Mouse (Mus musculus) natural killer cell, adult 2 months (primary cell): Measurements from ENCODE around the gene D10Jhu81e.
"Not testable (repeated sequence)": the region's sequence is repeated elsewhere in the genome, so short reads cannot be mapped to it uniquely, and the experiment has no call there.

Source experiments
- DNase-seq, 2 experiments: peaks; one replicate each; pipeline ENCODE4 v3.0.0; 2022; ENCODE audit warnings: low spot score in 2 of 2

D10Jhu81e gene

DNA sequence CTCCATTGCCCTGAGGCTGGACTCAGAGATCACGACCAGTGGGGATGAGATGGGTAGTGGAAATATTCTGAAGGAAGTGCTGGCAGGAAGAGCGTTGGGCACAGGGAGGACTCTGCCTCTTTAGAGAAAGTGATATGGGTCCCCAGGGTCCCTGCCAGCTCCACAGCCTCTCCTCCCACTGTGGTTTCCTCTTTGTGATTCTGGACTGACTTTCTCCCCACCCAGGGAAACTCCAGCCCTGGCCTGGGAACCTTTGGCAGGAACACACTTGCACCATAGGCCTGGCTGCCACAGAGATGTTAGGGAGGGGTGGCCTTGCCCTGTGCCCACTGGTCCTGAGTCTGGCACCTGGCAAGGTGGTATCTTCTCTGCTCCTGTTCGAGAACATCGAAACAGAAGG lies 39.6 kb downstream of the D10Jhu81e start:
- DNase-seq, result no peak

DNA sequence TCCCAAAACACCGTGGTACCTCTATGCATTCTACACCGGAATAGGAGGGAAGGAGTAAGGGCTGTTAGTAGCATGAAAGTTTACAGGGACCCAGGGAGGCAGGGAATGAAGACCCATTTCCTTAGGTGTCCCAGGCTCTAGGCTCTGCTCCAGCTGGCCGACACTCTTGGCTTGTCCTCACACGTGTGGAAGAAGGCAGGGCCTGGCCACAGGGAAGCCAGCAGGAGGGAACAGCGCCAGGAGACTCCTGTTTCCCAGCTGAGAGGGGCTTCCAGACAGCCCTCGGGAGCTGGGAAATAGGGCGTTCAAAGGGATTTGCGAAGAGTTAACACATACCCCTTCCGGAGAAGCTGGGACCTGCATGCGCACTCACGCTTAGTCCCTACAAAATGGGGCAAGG lies 40.2 kb downstream of the D10Jhu81e start:
- no peak for DNase-seq

DNA sequence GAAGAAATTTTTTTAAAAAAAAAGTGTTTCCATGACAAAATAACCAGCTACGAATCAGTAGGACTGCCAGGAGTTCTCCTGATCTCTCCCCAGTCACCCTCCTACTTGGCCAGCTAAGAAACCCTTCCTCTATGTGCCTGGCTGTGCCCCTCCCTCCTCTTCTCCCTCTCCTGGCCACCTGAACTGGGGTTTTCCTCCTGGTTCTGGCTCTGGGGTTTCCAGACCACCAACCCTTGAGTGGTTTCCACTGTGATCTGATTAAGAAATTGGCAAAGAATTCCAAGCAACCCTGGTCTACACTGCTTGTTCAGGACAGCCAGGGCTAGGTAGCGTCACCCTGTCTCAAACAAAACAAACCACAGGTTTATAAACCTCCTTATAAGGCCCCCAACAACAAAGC lies 40.9 kb downstream of the D10Jhu81e start:
- DNase-seq, result no peak

DNA sequence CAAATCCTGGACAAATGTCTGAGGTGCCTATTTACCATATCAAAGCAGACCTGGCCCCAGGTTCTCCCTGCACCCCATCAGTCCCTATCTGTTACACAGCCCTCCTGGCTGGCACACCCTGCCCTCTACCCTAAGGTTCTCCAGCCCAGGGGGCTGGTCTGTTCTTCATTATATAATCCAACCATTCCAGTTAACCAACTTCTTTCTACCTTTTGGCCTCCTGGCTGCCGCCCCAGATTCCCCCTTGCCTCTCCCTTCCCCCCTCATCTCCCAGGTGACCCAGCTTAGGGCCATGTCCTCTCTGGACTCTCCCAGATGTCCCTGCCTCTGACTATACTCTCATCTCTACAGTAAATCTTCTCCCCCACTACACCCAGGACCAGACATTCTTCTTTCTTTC lies 41.7 kb downstream of the D10Jhu81e start:
- DNase-seq, result no peak

DNA sequence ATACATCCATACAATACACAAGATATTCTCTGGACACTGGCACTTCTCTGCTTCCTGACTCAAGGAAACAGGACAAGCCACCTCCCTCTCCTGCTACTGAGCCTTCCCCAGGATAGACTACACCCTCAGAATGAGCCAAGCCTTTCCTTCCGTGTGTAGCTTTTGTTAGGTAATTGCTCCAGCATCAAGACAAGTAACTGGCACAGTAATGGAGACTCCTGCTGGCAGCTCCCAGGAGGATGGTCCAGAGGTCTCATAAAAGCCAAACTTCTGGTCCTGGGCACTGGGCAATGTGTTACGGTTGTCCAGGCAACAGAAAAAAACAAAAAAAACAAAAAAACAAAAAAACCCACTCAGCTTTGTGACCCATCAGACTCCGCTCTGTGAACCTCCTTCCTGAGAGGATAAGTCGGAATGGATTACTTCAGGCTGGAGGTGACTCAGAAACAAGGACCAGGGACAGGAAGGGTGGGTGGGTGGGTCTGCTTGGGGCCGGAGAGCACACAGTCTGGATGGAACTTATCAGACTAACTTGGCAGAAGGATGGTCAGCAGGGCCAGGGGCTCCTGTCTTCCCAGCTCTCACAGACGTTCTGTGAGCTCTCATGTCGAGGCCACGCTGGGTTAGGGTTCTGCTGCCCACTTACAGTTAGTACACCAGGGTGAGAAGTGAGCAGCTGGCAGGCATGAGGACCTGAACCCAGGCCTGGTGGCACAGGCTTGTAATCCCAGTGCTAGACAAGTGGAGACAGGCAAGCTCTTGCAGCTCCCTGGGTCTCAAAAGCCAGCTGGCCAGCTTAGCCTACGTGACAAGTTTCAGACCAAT lies 42.3 kb downstream of the D10Jhu81e start:
- no peak for DNase-seq

DNA sequence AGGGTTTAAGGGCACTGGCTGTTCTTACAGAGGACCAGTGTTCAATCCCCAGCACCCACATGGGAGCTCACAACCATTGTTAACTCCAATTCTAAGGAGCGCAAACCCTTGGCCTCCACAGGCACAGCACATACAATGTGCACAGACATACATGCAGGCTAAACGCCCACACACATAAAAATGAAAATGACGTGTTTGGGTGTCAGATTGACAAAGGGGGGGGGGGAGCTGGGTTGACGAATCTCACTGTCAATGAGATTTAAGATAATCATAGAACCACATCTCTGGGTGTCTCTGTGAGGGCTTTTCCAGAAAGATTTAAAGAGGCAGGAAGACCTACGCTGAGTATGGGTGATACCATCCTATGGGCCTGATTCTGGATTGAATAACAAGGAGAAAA lies 43.3 kb downstream of the D10Jhu81e start:
- DNase-seq, result no peak

DNA sequence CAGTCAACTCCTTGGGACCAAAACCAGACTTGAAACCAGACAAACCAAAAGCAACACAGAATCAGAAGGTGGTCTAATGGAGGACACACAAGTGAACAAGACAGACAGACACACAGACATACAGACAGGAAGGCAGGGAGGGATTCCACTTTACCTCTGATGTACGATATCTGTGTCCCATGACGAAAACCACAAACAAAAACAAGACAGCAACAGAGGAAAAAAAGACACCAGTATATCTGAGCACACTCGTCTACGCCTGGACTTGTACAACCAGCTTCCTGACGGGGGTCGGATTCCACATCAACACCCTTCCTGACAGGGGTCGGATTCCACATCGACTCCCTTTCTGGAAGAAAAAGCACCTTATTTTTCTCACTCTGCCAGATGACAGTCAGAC lies 44.5 kb downstream of the D10Jhu81e start:
- not testable (repeated sequence) for DNase-seq

DNA sequence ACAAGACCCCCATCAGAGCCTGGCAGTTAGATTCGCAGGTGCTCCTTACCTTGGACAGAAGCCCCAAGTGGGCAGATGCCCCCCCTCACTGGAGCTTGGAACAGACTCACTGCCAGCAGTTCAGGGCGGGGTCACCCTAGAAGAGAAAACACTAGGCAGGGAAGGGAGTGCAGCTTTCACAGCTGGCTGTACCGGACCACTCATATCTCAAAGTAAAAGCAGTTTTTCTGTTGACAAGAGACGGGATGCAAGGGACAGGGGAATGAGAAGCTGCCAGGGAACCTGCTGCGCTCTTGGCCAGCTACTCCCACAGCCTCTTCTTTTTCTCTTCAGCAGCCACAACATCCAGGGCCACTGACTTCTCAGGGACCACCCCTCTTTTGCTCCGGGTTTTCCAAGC lies 45.4 kb downstream of the D10Jhu81e start:
- DNase-seq, result not testable (repeated sequence)

DNA sequence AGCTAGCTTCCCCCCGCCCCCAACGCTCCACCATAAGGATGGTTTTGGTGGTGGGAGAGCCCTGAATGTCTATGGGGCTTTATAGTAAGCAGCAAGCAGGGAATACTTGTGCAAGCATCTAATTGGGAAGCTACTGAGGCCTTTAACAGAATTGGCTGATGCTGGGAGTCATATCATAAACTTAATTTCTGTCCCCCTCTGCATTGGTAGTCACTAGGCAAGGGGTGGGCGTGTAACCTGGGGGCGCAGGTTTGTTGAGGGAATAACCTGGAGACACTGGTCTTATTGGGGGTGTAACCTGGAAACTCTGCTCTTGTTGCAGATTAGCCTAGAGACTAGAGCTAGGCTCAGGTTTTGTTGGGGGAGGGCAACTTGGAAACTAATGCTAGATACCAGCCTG lies 50.2 kb downstream of the D10Jhu81e start:
- no peak for DNase-seq

DNA sequence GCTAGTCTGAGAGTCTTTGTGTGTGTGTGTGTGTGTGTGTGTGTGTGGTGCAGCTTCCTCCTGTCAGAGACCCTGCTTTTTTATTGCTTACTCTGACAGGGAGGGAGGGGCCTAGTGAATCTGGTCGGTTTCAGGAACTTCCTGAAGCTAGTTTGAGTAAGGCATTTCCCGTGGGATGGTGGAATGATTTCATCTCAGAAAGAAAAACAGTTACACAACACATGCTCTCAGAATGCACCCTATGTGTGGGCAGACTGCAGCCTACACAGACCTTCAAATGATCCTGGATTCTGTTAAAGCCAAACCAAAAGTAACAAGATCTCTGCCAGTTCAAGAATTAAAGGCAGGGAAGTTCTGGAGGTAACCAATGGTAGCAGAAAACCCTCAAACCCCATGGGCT lies 54.4 kb downstream of the D10Jhu81e start:
- DNase-seq, result no peak

DNA sequence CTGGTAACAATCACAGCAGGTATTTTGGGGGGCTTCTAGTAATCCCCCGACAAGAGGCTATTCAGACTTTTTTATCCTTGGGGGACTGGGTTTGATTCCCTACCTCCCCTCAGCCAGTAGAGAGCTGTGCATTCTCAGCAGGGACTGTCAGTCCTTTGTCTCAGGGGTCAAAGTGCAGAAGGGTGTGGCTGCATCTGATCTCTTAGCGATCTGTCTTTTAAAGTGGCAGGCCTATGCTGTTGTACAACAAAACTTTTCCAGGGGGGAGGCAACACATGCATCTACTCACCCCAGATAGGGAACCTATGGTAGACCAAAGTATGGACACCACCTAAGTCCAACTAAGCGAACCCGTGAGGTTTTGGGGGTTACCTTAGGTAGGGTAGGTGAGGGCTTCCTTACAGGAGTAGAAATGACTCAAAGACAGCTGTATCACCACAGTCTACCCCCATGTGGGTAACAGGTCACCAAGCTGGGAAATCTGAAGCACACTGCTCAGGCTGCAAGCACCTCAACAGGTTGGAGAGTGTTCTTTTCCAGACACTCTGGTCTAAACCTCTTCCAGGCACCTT lies 55.0 kb downstream of the D10Jhu81e start:
- no peak for DNase-seq
